Mouse (Mus musculus) neural tube, embryonic 14.5 days (tissue): Measurements from ENCODE around the gene Col6a6. TPM values are rescaled to one million over a fixed set of nuclear protein-coding genes. Genes with fewer than 3 reads are reported as not detected.
"Not testable (repeated sequence)": the region's sequence is repeated elsewhere in the genome, so short reads cannot be mapped to it uniquely, and the experiment has no call there.

Source experiments
- ATAC-seq: fragments of 200-750 bp; cut with Nextera tagmentation; 2 replicates; pipeline ENCODE4 v1.8.0; 2017; ENCODE audit warnings: low read depth, mild to moderate bottlenecking, moderate TSS enrichment, moderate library complexity
- H3K27ac ChIP-seq: fragments of 300-500 bp; sonication (generic); 2 replicates; pipeline ENCODE4 v1.5.1; 2014; ENCODE audit warnings: low read depth, mild to moderate bottlenecking, control low read depth, low read length, moderate library complexity, mixed read lengths
- H3K27me3 ChIP-seq: fragments of 300-500 bp; sonication (generic); 2 replicates; pipeline ENCODE4 v1.6.1; 2014; ENCODE audit warnings: low read length; ENCODE audit not compliant: control insufficient read depth, insufficient read depth
- H3K36me3 ChIP-seq: fragments of 300-500 bp; sonication (generic); 2 replicates; pipeline ENCODE4 v1.6.1; 2014; ENCODE audit warnings: low read length, mixed read lengths; ENCODE audit not compliant: control insufficient read depth, insufficient read depth
- H3K4me1 ChIP-seq: fragments of 300-500 bp; sonication (generic); 2 replicates; pipeline ENCODE4 v1.6.1; 2014; ENCODE audit warnings: low read length; ENCODE audit not compliant: control insufficient read depth, insufficient read depth
- H3K4me2 ChIP-seq: fragments of 300-500 bp; sonication (generic); 2 replicates; pipeline ENCODE4 v1.6.1; 2014; ENCODE audit warnings: mild to moderate bottlenecking, low read depth, low read length, control low read depth
- H3K4me3 ChIP-seq: fragments of 300-500 bp; sonication (generic); 2 replicates; pipeline ENCODE4 v1.5.1; 2014; ENCODE audit warnings: low read depth, low read length, control low read depth, mixed read lengths
- H3K9ac ChIP-seq: fragments of 300-500 bp; sonication (generic); replicated peaks from 2 replicates; pipeline ENCODE4 v1.6.1; 2014; ENCODE audit warnings: low read depth, mild to moderate bottlenecking, control low read depth, low read length, mixed read lengths
- H3K9me3 ChIP-seq: fragments of 300-500 bp; sonication (generic); 2 replicates; pipeline ENCODE4 v1.6.1; 2016; ENCODE audit warnings: low read length; ENCODE audit not compliant: control insufficient read depth
- WGBS: fragments of 180-500 bp; shearing (Covaris S2); extraction: QIAGEN DNeasy Blood & Tissue Kit; methylation state at CpG from one replicate; pipeline ENCODE4 v1.1.7; 2014; 5-methylcytosine and 5-hydroxymethylcytosine counted together
- polyA plus RNA-seq: library from polyadenylated mRNA; unstranded; fragments of >200 nt; fragmentation: Nextera tagmentation; extraction: Ambion mirVana; gene quantifications from 2 replicates; pipeline ENCODE4 v1.2.1, GENCODE M21; 2014

The Col6a6 gene
- polyA plus RNA-seq, 1 experiment from 2014 or later: 0.19 TPM

GRCm38 (mm10) chr9:105656189-105656588 lies 171.8 kb downstream of the Col6a6 start:
- Histone ChIP-seq H3K27ac (no peak overlapping the region), H3K36me3 (peaks cover 29% of the 10 kb centered on the region), H3K4me3 (no peak overlapping the region), H3K27me3 (no peaks in the 10 kb centered on the region), H3K9ac (no peak overlapping the region), H3K9me3 (no peaks in the 10 kb centered on the region), H3K4me2 (no peak overlapping the region), H3K4me1 (no peaks in the 10 kb centered on the region)
- no peak for ATAC-seq
- WGBS: 64% methylated on average over 2 of the region's 2 CpGs

DNA sequence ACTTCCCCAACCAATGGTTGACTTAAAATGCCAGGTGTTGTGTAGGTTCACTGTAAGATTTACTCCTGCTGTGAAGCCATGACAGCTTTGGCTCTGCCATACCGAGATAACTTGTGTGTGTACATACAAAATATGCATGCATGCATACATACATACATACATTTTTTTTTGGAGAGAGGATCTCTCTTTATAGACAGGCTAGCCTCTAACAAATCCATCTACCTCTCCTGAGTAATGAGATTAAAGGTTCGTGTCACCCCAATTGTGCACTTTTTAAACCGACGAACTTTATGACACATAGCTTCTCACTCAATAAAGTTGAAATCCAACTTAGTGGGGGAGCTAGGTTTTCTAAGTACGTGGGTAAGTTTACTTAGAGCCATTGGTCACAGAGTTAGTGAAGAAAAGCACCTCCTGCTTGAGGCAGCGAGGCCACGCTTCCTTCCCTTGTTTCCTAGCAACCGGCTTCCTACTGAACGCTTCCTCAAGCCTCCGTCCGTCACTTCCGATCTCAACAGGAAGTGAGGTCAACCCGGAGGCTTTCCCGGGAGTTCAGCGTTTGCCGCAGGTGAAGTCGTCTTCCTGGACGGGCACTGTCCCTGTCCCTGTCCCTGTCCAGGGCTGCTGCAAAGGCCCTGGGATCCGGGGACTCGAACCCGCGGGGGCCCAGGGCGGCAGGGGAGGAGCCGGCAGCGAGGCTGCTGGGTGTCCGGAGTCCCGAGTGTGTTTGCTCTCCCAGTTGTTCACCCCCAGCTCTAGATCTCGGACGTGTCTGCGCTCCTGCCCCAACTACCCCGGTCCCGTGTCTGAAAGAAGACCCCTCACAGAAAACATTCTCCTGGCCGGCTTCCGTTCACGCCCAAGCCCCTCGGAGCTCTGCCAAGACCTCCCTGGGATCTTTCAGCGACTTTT lies 185.2 kb downstream of the Col6a6 start, which contains the start of gene Pik3r4:
TSS of gene Pik3r4 (plus strand) at position 519 of the 912 bp plus-strand sequence.
- H3K4me2 ChIP-seq: peak within 1 kb of the TSS; percentile 77
- H3K9ac ChIP-seq: peak within 1 kb of the TSS; percentile 87
- H3K27ac ChIP-seq: peak within 1 kb of the TSS; percentile 46; the same call in 1 of the 2 replicates
- H3K4me3 ChIP-seq: peak within 1 kb of the TSS; percentile 70
- peaks cover 4% of the 10 kb centered on the region; the same call in 1 of the 2 replicates for H3K4me1 ChIP-seq
- no peaks in the 10 kb centered on the region; the same call in 1 of the 2 replicates for H3K27me3 ChIP-seq
- H3K9me3 ChIP-seq: no peaks in the 10 kb centered on the region
- 0 out of 2 replicates have a peak, but pooled peaks cover 3% of the 10 kb centered on the region for H3K36me3 ChIP-seq
- WGBS: 6% methylated on average over 37 of the region's 37 CpGs
- peak; percentile 95 for ATAC-seq

GRCm38 (mm10) chr9:105641377-105641776 lies 186.6 kb downstream of the Col6a6 start:
- H3K27me3 ChIP-seq, H3K4me2 ChIP-seq, H3K36me3 ChIP-seq, H3K9me3 ChIP-seq, H3K4me1 ChIP-seq, H3K9ac ChIP-seq, H3K4me3 ChIP-seq, ATAC-seq, H3K27ac ChIP-seq: not testable (repeated sequence)
- 85% methylated on average over 6 of the region's 6 CpGs for WGBS

Other genes starting within 250 kb of the Col6a6 start
- 17.9 and 23.5 TPM in 2 replicates for gene Pik3r4, start 185.2 kb downstream of the Col6a6 start, polyA plus RNA-seq
- gene Col6a5, start 132.5 kb upstream of the Col6a6 start, polyA plus RNA-seq: 0.46 TPM in 1 of 2 replicates, not detected in the other